Mouse (Mus musculus): ENCODE measurements around the gene Gm11756.
"Not testable (repeated sequence)": the region's sequence is repeated elsewhere in the genome, so short reads cannot be mapped to it uniquely, and the experiment has no call there.

GRCm38 (mm10) chr4:73891012-73891411 is 29.5 kb downstream of the Gm11756 start, which contains the start of gene Gm11757:
- TF ChIP-seq CTCF (IDR thresholded peaks at IDR 0.05; ENCODE audit: borderline replicate concordance, extremely low read depth, insufficient read depth, insufficient read length); POLR2A (IDR thresholded peaks at IDR 0.05; ENCODE audit: borderline replicate concordance, extremely low read depth, insufficient read depth, insufficient read length, poor library complexity, severe bottlenecking): not testable (repeated sequence)
